Mouse (Mus musculus): ENCODE measurements at regions not wholly inside any gene's neighbourhood (a gene's known extent, or its start where the extent isn't known, plus 50 kb on each side); places are given as distances from the start of the nearest gene placed in this dataset.

GRCm38 (mm10) chr2:178548937-178549336, 118.6 kb downstream of the Cdh26 start:
- no peak for TF ChIP-seq CTCF (IDR thresholded peaks at IDR 0.05; ENCODE audit: borderline replicate concordance, insufficient read depth, low read length)
- no peak for TF ChIP-seq POLR2A (IDR thresholded peaks at IDR 0.05; ENCODE audit: low read depth, low read length)

Data from embryonic fibroblast, embryonic 13.5 days (primary cell).